Mouse (Mus musculus) liver, postnatal 0 days (tissue): ENCODE measurements around the gene Kidins220.

ENCODE experiments used
- CTCF ChIP-seq: sonication (generic); IDR thresholded peaks from 2 replicates; pipeline ENCODE4 v1.5.1; 2016; ENCODE audit warnings: antibody characterized with exemption, low read depth
- EP300 ChIP-seq: IDR thresholded peaks from 2 replicates; pipeline ENCODE4 v1.6.1; 2016; ENCODE audit warnings: antibody characterized with exemption, low read depth, mild to moderate bottlenecking

DNA sequence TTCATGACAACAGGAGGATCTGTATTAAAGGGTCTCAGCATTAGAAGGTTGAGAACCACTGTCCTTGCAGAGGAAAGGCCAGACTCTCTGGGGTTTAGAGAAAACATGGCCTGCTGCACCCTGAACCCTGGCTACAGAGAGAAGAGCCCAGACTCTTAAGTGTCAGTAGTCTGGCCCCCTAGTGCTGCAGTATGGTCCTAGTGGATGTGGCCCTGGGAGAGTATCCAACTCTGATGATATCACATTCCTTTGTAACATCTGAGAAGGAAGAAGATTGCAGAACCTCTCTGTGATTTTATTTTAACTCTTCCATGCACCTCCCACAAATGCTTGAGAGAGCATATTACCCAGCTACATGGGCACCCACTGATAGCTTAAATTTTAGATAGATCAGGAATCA lies 129.8 kb downstream of the Kidins220 start:
- TF ChIP-seq CTCF (no peak), EP300 (no peak)
